Mouse (Mus musculus): Measurements from ENCODE around the gene Drd2. TPM values are rescaled to one million over a fixed set of nuclear protein-coding genes. Genes with fewer than 3 reads are reported as not detected.

Gene Drd2
- polyA plus RNA-seq, 1 experiment from 2014 or later: not detected

- no peak for ATAC-seq (ENCODE audit: low FRiP score, low TSS enrichment)
- TF ChIP-seq CTCF (IDR thresholded peaks at IDR 0.05; ENCODE audit: low read depth): no peak
- TF ChIP-seq EP300 (optimal IDR thresholded peaks at IDR 0.05): no peak
Measured at GRCm38 (mm10) chr9:49386119-49386518, 45.7 kb downstream of the Drd2 start.

GRCm38 (mm10) chr9:49392242-49392641 is 51.8 kb downstream of the Drd2 start:
- Histone ChIP-seq H3K4me2 (replicated peaks; ENCODE audit: low read depth) (no peak overlapping the region), H3K4me1 (replicated peaks; ENCODE audit: control insufficient read depth, insufficient read depth) (no peaks in the 10 kb centered on the region), H3K4me3 (ENCODE audit: low read depth, low read length) (no peak overlapping the region), H3K27ac (replicated peaks) (no peak overlapping the region), H3K36me3 (ENCODE audit: control insufficient read depth, insufficient read depth, low read length) (no peaks in the 10 kb centered on the region), H3K9me3 (ENCODE audit: control insufficient read depth, low read length) (no peaks in the 10 kb centered on the region), H3K9ac (ENCODE audit: low read length) (no peak overlapping the region), H3K27me3 (ENCODE audit: control insufficient read depth, insufficient read depth, low read length) (no peaks in the 10 kb centered on the region)
- no peak for DNase-seq (ENCODE audit: low spot score)
- no peak for ATAC-seq (ENCODE audit: low FRiP score, low TSS enrichment)
- TF ChIP-seq EP300 (optimal IDR thresholded peaks at IDR 0.05): no peak
- TF ChIP-seq CTCF (IDR thresholded peaks at IDR 0.05; ENCODE audit: low read depth): no peak
- 39% methylated on average over 2 of the region's 2 CpGs for WGBS

More at GRCm38 (mm10) chr9:49386119-49386518, 45.7 kb downstream of the Drd2 start:
- Histone ChIP-seq H3K36me3 (ENCODE audit: control insufficient read depth, insufficient read depth, low read length) (no peaks in the 10 kb centered on the region), H3K9me3 (ENCODE audit: control insufficient read depth, low read length) (no peaks in the 10 kb centered on the region), H3K9ac (ENCODE audit: low read length) (no peak overlapping the region), H3K4me3 (ENCODE audit: low read depth, low read length) (no peak overlapping the region), H3K4me1 (replicated peaks; ENCODE audit: control insufficient read depth, insufficient read depth) (no peaks in the 10 kb centered on the region), H3K4me2 (replicated peaks; ENCODE audit: low read depth) (no peak overlapping the region), H3K27ac (replicated peaks) (no peak overlapping the region), H3K27me3 (ENCODE audit: control insufficient read depth, insufficient read depth, low read length) (no peaks in the 10 kb centered on the region)
- no peak for DNase-seq (ENCODE audit: low spot score)
- 23% methylated on average over 11 of the region's 11 CpGs for WGBS

GRCm38 (mm10) chr9:49396006-49396405 is 55.6 kb downstream of the Drd2 start:
- Histone ChIP-seq H3K4me1 (replicated peaks; ENCODE audit: control insufficient read depth, insufficient read depth) (no peaks in the 10 kb centered on the region), H3K9me3 (ENCODE audit: control insufficient read depth, low read length) (no peaks in the 10 kb centered on the region), H3K9ac (ENCODE audit: low read length) (no peak overlapping the region), H3K27ac (replicated peaks) (no peak overlapping the region), H3K4me3 (ENCODE audit: low read depth, low read length) (no peak overlapping the region), H3K27me3 (ENCODE audit: control insufficient read depth, insufficient read depth, low read length) (no peaks in the 10 kb centered on the region), H3K4me2 (replicated peaks; ENCODE audit: low read depth) (no peak overlapping the region), H3K36me3 (ENCODE audit: control insufficient read depth, insufficient read depth, low read length) (no peaks in the 10 kb centered on the region)
- TF ChIP-seq EP300 (optimal IDR thresholded peaks at IDR 0.05) (no peak), CTCF (IDR thresholded peaks at IDR 0.05; ENCODE audit: low read depth) (no peak)
- ATAC-seq (ENCODE audit: low FRiP score, low TSS enrichment): no peak
- no peak for DNase-seq (ENCODE audit: low spot score)

GRCm38 (mm10) chr9:49403711-49404110 is 63.3 kb downstream of the Drd2 start:
- Histone ChIP-seq H3K9me3 (ENCODE audit: control insufficient read depth, low read length) (no peaks in the 10 kb centered on the region), H3K27me3 (ENCODE audit: control insufficient read depth, insufficient read depth, low read length) (no peaks in the 10 kb centered on the region), H3K36me3 (ENCODE audit: control insufficient read depth, insufficient read depth, low read length) (no peaks in the 10 kb centered on the region), H3K9ac (ENCODE audit: low read length) (no peak overlapping the region), H3K4me3 (ENCODE audit: low read depth, low read length) (no peak overlapping the region), H3K27ac (replicated peaks) (no peak overlapping the region), H3K4me2 (replicated peaks; ENCODE audit: low read depth) (no peak overlapping the region), H3K4me1 (replicated peaks; ENCODE audit: control insufficient read depth, insufficient read depth) (no peaks in the 10 kb centered on the region)
- 44% methylated on average over 2 of the region's 2 CpGs for WGBS
- ATAC-seq (ENCODE audit: low FRiP score, low TSS enrichment) (no peak), DNase-seq (ENCODE audit: low spot score) (no peak)
- TF ChIP-seq EP300 (optimal IDR thresholded peaks at IDR 0.05) (no peak), CTCF (IDR thresholded peaks at IDR 0.05; ENCODE audit: low read depth) (no peak)

- H3K4me3 ChIP-seq (ENCODE audit: low read depth, low read length): no peak overlapping the region
- 88% methylated on average over 5 of the region's 5 CpGs for whole genome bisulfite sequencing
- H3K4me2 ChIP-seq (replicated peaks; ENCODE audit: low read depth): no peak overlapping the region
- no peaks in the 10 kb centered on the region for H3K4me1 ChIP-seq (replicated peaks; ENCODE audit: control insufficient read depth, insufficient read depth)
- H3K27ac ChIP-seq (replicated peaks): no peak overlapping the region
- no peaks in the 10 kb centered on the region for H3K36me3 ChIP-seq (ENCODE audit: control insufficient read depth, insufficient read depth, low read length)
- H3K9ac ChIP-seq (ENCODE audit: low read length): no peak overlapping the region
- no peaks in the 10 kb centered on the region for H3K27me3 ChIP-seq (ENCODE audit: control insufficient read depth, insufficient read depth, low read length)
- no peak for DNase-seq (ENCODE audit: low spot score)
- H3K9me3 ChIP-seq (ENCODE audit: control insufficient read depth, low read length): no peaks in the 10 kb centered on the region
- no peak for ATAC-seq (ENCODE audit: low FRiP score, low TSS enrichment)
- no peak for TF ChIP-seq EP300 (optimal IDR thresholded peaks at IDR 0.05)
- TF ChIP-seq CTCF (IDR thresholded peaks at IDR 0.05; ENCODE audit: low read depth): no peak
Measured at GRCm38 (mm10) chr9:49407028-49407427, 66.6 kb downstream of the Drd2 start.

GRCm38 (mm10) chr9:49410621-49411020 is 70.2 kb downstream of the Drd2 start:
- WGBS: 68% methylated on average over 5 of the region's 5 CpGs
- Histone ChIP-seq H3K27ac (replicated peaks) (no peak overlapping the region), H3K4me1 (replicated peaks; ENCODE audit: control insufficient read depth, insufficient read depth) (no peaks in the 10 kb centered on the region), H3K27me3 (ENCODE audit: control insufficient read depth, insufficient read depth, low read length) (no peaks in the 10 kb centered on the region), H3K9me3 (ENCODE audit: control insufficient read depth, low read length) (no peaks in the 10 kb centered on the region), H3K4me3 (ENCODE audit: low read depth, low read length) (no peak overlapping the region), H3K36me3 (ENCODE audit: control insufficient read depth, insufficient read depth, low read length) (no peaks in the 10 kb centered on the region), H3K4me2 (replicated peaks; ENCODE audit: low read depth) (no peak overlapping the region), H3K9ac (ENCODE audit: low read length) (no peak overlapping the region)
- ATAC-seq (ENCODE audit: low FRiP score, low TSS enrichment): no peak
- DNase-seq (ENCODE audit: low spot score): no peak
- TF ChIP-seq EP300 (optimal IDR thresholded peaks at IDR 0.05): no peak
- TF ChIP-seq CTCF (IDR thresholded peaks at IDR 0.05; ENCODE audit: low read depth): no peak

Measured in stomach, postnatal 0 days (tissue).